Mouse (Mus musculus) liver, embryonic 11.5 days (tissue): Measurements from ENCODE around the gene Akap12. TPM values are rescaled to one million over a fixed set of nuclear protein-coding genes. Genes with fewer than 3 reads are reported as not detected.

Experiments
- ATAC-seq: fragments of 200-750 bp; cut with Nextera tagmentation; replicated peaks from 2 replicates; pipeline ENCODE4 v1.8.0; 2017; ENCODE audit warnings: moderate number of reproducible peaks, mild to moderate bottlenecking, moderate TSS enrichment, moderate library complexity; ENCODE audit not compliant: low FRiP score
- DNase-seq: peaks from one replicate; pipeline ENCODE4 v3.0.0-alpha.2; 2017; ENCODE audit warnings: low spot score
- H3K27ac ChIP-seq: fragments of 300-500 bp; sonication (generic); 2 replicates; pipeline ENCODE4 v1.5.1; 2014; ENCODE audit warnings: mild to moderate bottlenecking, low read depth, low read length, control low read depth
- H3K27me3 ChIP-seq: fragments of 300-500 bp; sonication (generic); replicated peaks from 2 replicates; pipeline ENCODE4 v1.6.1; 2014; ENCODE audit warnings: low read length, mixed read lengths; ENCODE audit not compliant: control insufficient read depth, insufficient read depth
- H3K36me3 ChIP-seq: fragments of 300-500 bp; sonication (generic); 2 replicates; pipeline ENCODE4 v1.6.1; 2014; ENCODE audit warnings: mild to moderate bottlenecking, low read length, moderate library complexity, mixed read lengths; ENCODE audit not compliant: control insufficient read depth, insufficient read depth
- H3K4me1 ChIP-seq: fragments of 300-500 bp; sonication (generic); replicated peaks from 2 replicates; pipeline ENCODE4 v1.6.1; 2014; ENCODE audit warnings: low read length, mixed read lengths; ENCODE audit not compliant: control insufficient read depth, insufficient read depth
- H3K4me2 ChIP-seq: fragments of 300-500 bp; sonication (generic); 2 replicates; pipeline ENCODE4 v1.6.1; 2014; ENCODE audit warnings: mild to moderate bottlenecking, control low read depth, moderate library complexity
- H3K4me3 ChIP-seq: fragments of 300-500 bp; sonication (generic); 2 replicates; pipeline ENCODE4 v1.5.1; 2014; ENCODE audit warnings: low read depth, low read length, control low read depth
- H3K9ac ChIP-seq: fragments of 300-500 bp; sonication (generic); 2 replicates; pipeline ENCODE4 v1.6.1; 2014; ENCODE audit warnings: low read depth, low read length, control low read depth
- H3K9me3 ChIP-seq: fragments of 300-500 bp; sonication (generic); 2 replicates; pipeline ENCODE4 v1.6.1; 2016; ENCODE audit warnings: low read length, inconsistent platforms, mixed read lengths; ENCODE audit not compliant: control insufficient read depth
- WGBS: fragments of 180-500 bp; shearing (Covaris S2); extraction: QIAGEN DNeasy Blood & Tissue Kit; methylation state at CpG from one replicate; pipeline ENCODE4 v1.1.7; 2014; 5-methylcytosine and 5-hydroxymethylcytosine counted together
- polyA plus RNA-seq: library from polyadenylated mRNA; unstranded; fragments of >200 nt; fragmentation: Nextera tagmentation; extraction: Ambion mirVana; gene quantifications from 2 replicates; pipeline ENCODE4 v1.2.1, GENCODE M21; 2014

Gene Akap12
- polyA plus RNA-seq, 1 experiment from 2014 or later = 12.1 TPM

- Histone ChIP-seq H3K9me3 (no peaks in the 10 kb centered on the region), H3K4me3 (no peak overlapping the region), H3K36me3 (no peaks in the 10 kb centered on the region), H3K4me1 (0 out of 2 replicates have a peak, but pooled peaks cover 6% of the 10 kb centered on the region), H3K27ac (no peak overlapping the region), H3K27me3 (peaks cover 35% of the 10 kb centered on the region), H3K9ac (no peak overlapping the region), H3K4me2 (no peak overlapping the region)
- WGBS = 88% methylated on average over 7 of the region's 7 CpGs
- ATAC-seq (no peak), DNase-seq (no peak)
Measured at GRCm38 (mm10) chr10:4268140-4268539, 2.0 kb downstream of the Akap12 start.

- 91% methylated on average over 10 of the region's 10 CpGs for WGBS
Measured at GRCm38 (mm10) chr10:4275572-4275971, 9.4 kb downstream of the Akap12 start.

GRCm38 (mm10) chr10:4276081-4276480 lies 9.9 kb downstream of the Akap12 start:
- H3K4me1 ChIP-seq = no peaks in the 10 kb centered on the region
- no peaks in the 10 kb centered on the region for H3K9me3 ChIP-seq
- ATAC-seq (no peak), DNase-seq (no peak)
- H3K9ac ChIP-seq = no peak overlapping the region
- H3K27ac ChIP-seq = no peak overlapping the region
- WGBS = 88% methylated on average over 13 of the region's 13 CpGs
- no peaks in the 10 kb centered on the region for H3K27me3 ChIP-seq
- no peak overlapping the region for H3K4me2 ChIP-seq
- no peaks in the 10 kb centered on the region for H3K36me3 ChIP-seq
- no peak overlapping the region for H3K4me3 ChIP-seq

More at GRCm38 (mm10) chr10:4275572-4275971, 9.4 kb downstream of the Akap12 start:
- Histone ChIP-seq H3K36me3 (no peaks in the 10 kb centered on the region), H3K9ac (no peak overlapping the region), H3K4me2 (no peak overlapping the region), H3K4me3 (no peak overlapping the region), H3K9me3 (no peaks in the 10 kb centered on the region), H3K27ac (no peak overlapping the region), H3K27me3 (no peaks in the 10 kb centered on the region), H3K4me1 (no peaks in the 10 kb centered on the region)
- no peak for DNase-seq
- no peak for ATAC-seq

GRCm38 (mm10) chr10:4278041-4278440 lies 11.9 kb downstream of the Akap12 start:
- WGBS = 50% methylated on average over 6 of the region's 6 CpGs
- Histone ChIP-seq H3K27ac (no peak overlapping the region), H3K9ac (no peak overlapping the region), H3K9me3 (no peaks in the 10 kb centered on the region), H3K27me3 (no peaks in the 10 kb centered on the region), H3K4me2 (no peak overlapping the region), H3K4me3 (no peak overlapping the region), H3K36me3 (no peaks in the 10 kb centered on the region), H3K4me1 (no peaks in the 10 kb centered on the region)
- ATAC-seq (no peak), DNase-seq (no peak)

GRCm38 (mm10) chr10:4282395-4282794 lies 16.2 kb downstream of the Akap12 start:
- no peak overlapping the region for H3K9ac ChIP-seq
- no peaks in the 10 kb centered on the region for H3K4me1 ChIP-seq
- H3K4me3 ChIP-seq = no peak overlapping the region
- DNase-seq (no peak), ATAC-seq (no peak)
- H3K4me2 ChIP-seq = no peak overlapping the region
- no peaks in the 10 kb centered on the region for H3K36me3 ChIP-seq
- 58% methylated on average over 4 of the region's 4 CpGs for WGBS
- H3K9me3 ChIP-seq = no peaks in the 10 kb centered on the region
- H3K27ac ChIP-seq = no peak overlapping the region
- no peaks in the 10 kb centered on the region for H3K27me3 ChIP-seq

- ATAC-seq = no peak
- 79% methylated on average over 1 of the region's 1 CpGs for WGBS
- no peak for DNase-seq
- Histone ChIP-seq H3K27ac (no peak overlapping the region), H3K4me2 (no peak overlapping the region), H3K4me3 (no peak overlapping the region), H3K4me1 (no peaks in the 10 kb centered on the region), H3K36me3 (no peaks in the 10 kb centered on the region), H3K9me3 (no peaks in the 10 kb centered on the region), H3K9ac (no peak overlapping the region), H3K27me3 (no peaks in the 10 kb centered on the region)
Measured at GRCm38 (mm10) chr10:4284781-4285180, 18.6 kb downstream of the Akap12 start.

GRCm38 (mm10) chr10:4285752-4286151 lies 19.6 kb downstream of the Akap12 start:
- no peak for DNase-seq
- WGBS = 72% methylated on average over 8 of the region's 8 CpGs
- H3K27ac ChIP-seq = no peak overlapping the region

GRCm38 (mm10) chr10:4289171-4289570 lies 23.0 kb downstream of the Akap12 start:
- ATAC-seq = no peak
- no peak for DNase-seq
- H3K36me3 ChIP-seq = no peaks in the 10 kb centered on the region
- H3K27ac ChIP-seq = no peak overlapping the region
- H3K4me3 ChIP-seq = no peak overlapping the region
- H3K4me2 ChIP-seq = no peak overlapping the region
- H3K4me1 ChIP-seq = no peaks in the 10 kb centered on the region
- no peaks in the 10 kb centered on the region for H3K9me3 ChIP-seq
- WGBS = 70% methylated on average over 5 of the region's 5 CpGs
- no peaks in the 10 kb centered on the region for H3K27me3 ChIP-seq
- no peak overlapping the region for H3K9ac ChIP-seq

More at GRCm38 (mm10) chr10:4285752-4286151, 19.6 kb downstream of the Akap12 start:
- Histone ChIP-seq H3K9me3 (no peaks in the 10 kb centered on the region), H3K4me3 (no peak overlapping the region), H3K36me3 (no peaks in the 10 kb centered on the region), H3K4me1 (no peaks in the 10 kb centered on the region), H3K27me3 (no peaks in the 10 kb centered on the region), H3K4me2 (no peak overlapping the region), H3K9ac (no peak overlapping the region)
- ATAC-seq = no peak

GRCm38 (mm10) chr10:4289636-4290035 lies 23.5 kb downstream of the Akap12 start:
- Histone ChIP-seq H3K27me3 (no peaks in the 10 kb centered on the region), H3K36me3 (no peaks in the 10 kb centered on the region), H3K4me3 (no peak overlapping the region), H3K4me2 (no peak overlapping the region), H3K9me3 (no peaks in the 10 kb centered on the region), H3K9ac (no peak overlapping the region), H3K4me1 (no peaks in the 10 kb centered on the region), H3K27ac (no peak overlapping the region)
- ATAC-seq (no peak), DNase-seq (no peak)
- 54% methylated on average over 3 of the region's 3 CpGs for WGBS
